Mouse (Mus musculus) heart, postnatal 0 days (tissue): ENCODE data around the gene Gm11032. TPM values are rescaled to one million over a fixed set of nuclear protein-coding genes. Genes with fewer than 3 reads are reported as not detected.
A peak's percentile ranks its signal among the peaks of the same experiment; 100 is the strongest.

Experiments used
- ATAC-seq: fragments of 200-750 bp; cut with Nextera tagmentation; 2 replicates; pipeline ENCODE4 v1.8.0; 2017; ENCODE audit warnings: low read depth, moderate number of reproducible peaks, moderate library complexity; ENCODE audit not compliant: insufficient read depth
- DNase-seq: peaks from one replicate; pipeline ENCODE4 v3.0.0-alpha.2; 2016; ENCODE audit warnings: low spot score
- H3K27ac ChIP-seq: fragments of 300-500 bp; sonication (generic); 2 replicates; pipeline ENCODE4 v1.5.1; 2014; ENCODE audit warnings: low read depth, mild to moderate bottlenecking
- H3K27me3 ChIP-seq: fragments of 300-500 bp; sonication (generic); 2 replicates; pipeline ENCODE4 v1.6.1; 2014; ENCODE audit warnings: low read length, mixed read lengths; ENCODE audit not compliant: control insufficient read depth, insufficient read depth
- H3K36me3 ChIP-seq: fragments of 300-500 bp; sonication (generic); replicated peaks from 2 replicates; pipeline ENCODE4 v1.6.1; 2014; ENCODE audit warnings: low read length, mixed read lengths; ENCODE audit not compliant: control insufficient read depth, insufficient read depth
- H3K4me1 ChIP-seq: fragments of 300-500 bp; sonication (generic); 2 replicates; pipeline ENCODE4 v1.6.1; 2014; ENCODE audit warnings: antibody characterized with exemption; ENCODE audit not compliant: control insufficient read depth, insufficient read depth
- H3K4me2 ChIP-seq: fragments of 300-500 bp; sonication (generic); 2 replicates; pipeline ENCODE4 v1.6.1; 2014; ENCODE audit warnings: low read depth, mild to moderate bottlenecking, low read length, moderate library complexity
- H3K4me3 ChIP-seq: fragments of 300-500 bp; sonication (generic); 2 replicates; pipeline ENCODE4 v1.5.1; 2014; ENCODE audit warnings: low read depth, low read length
- H3K9ac ChIP-seq: fragments of 300-500 bp; sonication (generic); replicated peaks from 2 replicates; pipeline ENCODE4 v1.6.1; 2014; ENCODE audit warnings: low read depth, low read length, mixed read lengths
- H3K9me3 ChIP-seq: fragments of 300-500 bp; sonication (generic); replicated peaks from 2 replicates; pipeline ENCODE4 v1.6.1; 2016; ENCODE audit warnings: low read length; ENCODE audit not compliant: control insufficient read depth
- CTCF ChIP-seq: IDR thresholded peaks from 2 replicates; pipeline ENCODE4 v1.5.1; 2016; ENCODE audit warnings: antibody characterized with exemption, control low read depth, low read depth
- EP300 ChIP-seq: IDR thresholded peaks from 2 replicates; pipeline ENCODE4 v1.6.1; 2016; ENCODE audit warnings: antibody characterized with exemption, low read depth
- WGBS: fragments of 180-500 bp; shearing (Covaris S2); extraction: QIAGEN DNeasy Blood & Tissue Kit; methylation state at CpG from one replicate; pipeline ENCODE4 v1.1.7; 2014; 5-methylcytosine and 5-hydroxymethylcytosine counted together
- polyA plus RNA-seq: library from polyadenylated mRNA; unstranded; fragments of >200 nt; fragmentation: Nextera tagmentation; extraction: Ambion mirVana; gene quantifications from 2 replicates; pipeline ENCODE4 v1.2.1, GENCODE M21; 2015
- total RNA-seq: library from RNA; depleted of rRNA; stranded (reverse); fragments of >200 nt; gene quantifications from 2 replicates; pipeline ENCODE4 v1.2.3, GENCODE M21; 2014; ENCODE audit warnings: low replicate concordance

Gm11032 gene
- total and polyA plus RNA-seq, 2 experiments from 2014 or later = not detected

DNA sequence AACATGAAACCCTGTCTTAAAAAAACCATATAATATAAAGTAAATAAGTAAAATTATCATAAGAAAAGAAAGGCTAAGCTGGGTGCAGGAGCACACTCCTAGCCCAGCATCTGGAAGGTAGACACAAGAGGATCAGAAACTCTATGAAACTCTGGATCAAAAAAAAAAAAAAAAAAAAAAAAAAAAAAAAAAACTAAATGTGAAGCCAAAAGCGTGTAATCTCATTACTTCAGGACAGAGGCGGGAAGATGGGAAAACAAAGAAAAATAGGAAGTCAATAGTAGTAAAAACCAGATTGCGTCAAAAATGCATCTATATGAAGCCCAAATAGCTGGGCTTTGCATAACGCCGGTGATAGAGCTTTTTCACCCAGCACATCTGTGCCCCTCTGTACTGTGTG is 18.0 kb upstream of the Gm11032 start:
- WGBS = 89% methylated on average over 5 of the region's 5 CpGs
- no peaks in the 10 kb centered on the region for H3K36me3 ChIP-seq
- TF ChIP-seq EP300 (no peak), CTCF (no peak)
- no peaks in the 10 kb centered on the region for H3K27me3 ChIP-seq
- no peak overlapping the region for H3K9ac ChIP-seq
- ATAC-seq (no peak), DNase-seq (no peak)
- H3K4me3 ChIP-seq = no peak overlapping the region
- H3K4me1 ChIP-seq = peaks cover 28% of the 10 kb centered on the region
- H3K4me2 ChIP-seq = no peak overlapping the region
- H3K27ac ChIP-seq = no peak overlapping the region
- H3K9me3 ChIP-seq = no peaks in the 10 kb centered on the region

DNA sequence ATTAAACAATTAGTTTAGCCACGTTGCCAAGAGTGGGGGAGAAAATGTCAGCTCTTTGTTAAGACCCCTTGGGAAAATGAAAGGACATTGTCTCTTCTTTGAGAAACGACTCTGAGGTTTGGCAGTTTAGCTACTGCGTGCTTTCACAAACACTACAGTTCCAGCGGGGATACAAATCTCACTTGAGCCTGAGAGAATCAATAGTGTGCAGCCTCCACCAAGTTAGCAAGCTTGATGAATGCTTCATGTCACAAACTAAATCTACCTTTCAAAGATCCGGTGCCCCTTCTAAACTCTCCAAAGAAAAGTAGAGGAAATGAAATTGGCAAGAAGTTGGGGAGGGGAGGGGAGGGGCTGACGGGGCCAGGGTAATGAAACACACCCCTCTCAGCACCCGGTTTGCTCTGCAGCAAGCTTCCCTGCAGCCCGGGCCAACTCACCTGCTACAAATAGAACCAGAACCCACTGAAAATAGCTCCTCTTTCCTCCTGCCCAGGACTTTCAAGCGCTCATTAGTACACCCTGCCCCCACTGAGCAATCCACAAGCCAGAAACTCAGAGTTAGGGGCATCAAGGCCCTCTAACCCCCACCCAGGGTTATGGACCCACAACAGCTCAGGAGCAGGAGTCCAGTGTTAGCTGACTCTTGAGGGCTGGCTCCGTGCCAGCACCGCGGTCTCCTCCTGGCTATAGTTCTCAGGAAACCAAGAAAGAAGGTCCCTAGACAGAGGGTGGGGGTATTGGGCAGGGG is 17.0 kb upstream of the Gm11032 start:
- H3K36me3 ChIP-seq = no peaks in the 10 kb centered on the region
- H3K9me3 ChIP-seq = no peaks in the 10 kb centered on the region
- DNase-seq (peak; percentile 70), ATAC-seq (peak; percentile 74)
- WGBS = 22% methylated on average over 12 of the region's 12 CpGs
- H3K9ac ChIP-seq = no peak overlapping the region
- H3K4me1 ChIP-seq = peaks cover 37% of the 10 kb centered on the region
- H3K4me2 ChIP-seq = peak overlapping the region; percentile 25
- H3K27me3 ChIP-seq = no peaks in the 10 kb centered on the region
- H3K4me3 ChIP-seq = no peak overlapping the region
- peak overlapping the region; percentile 56 for H3K27ac ChIP-seq
- TF ChIP-seq EP300 = no peak
- no peak for TF ChIP-seq CTCF

DNA sequence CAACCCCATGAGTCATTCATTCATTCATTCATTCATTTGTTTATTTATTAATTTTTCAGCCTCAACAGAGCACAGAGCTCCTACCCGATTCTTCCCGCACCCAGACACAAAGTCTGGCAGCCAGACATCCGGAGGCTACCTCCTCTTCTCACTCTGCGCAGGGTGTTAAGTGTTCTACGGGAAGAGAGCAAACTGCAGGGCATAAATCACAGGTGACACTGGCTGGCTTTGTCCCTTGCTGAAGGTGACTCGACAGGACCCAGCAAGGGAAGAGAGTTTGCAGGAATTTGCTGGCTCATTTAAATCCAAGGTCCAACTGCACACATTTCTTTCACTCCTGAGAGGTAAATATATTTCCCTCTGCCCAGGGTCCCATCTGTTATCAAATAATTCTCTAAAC is 15.4 kb upstream of the Gm11032 start:
- H3K36me3 ChIP-seq = no peaks in the 10 kb centered on the region
- H3K9me3 ChIP-seq = no peaks in the 10 kb centered on the region
- TF ChIP-seq CTCF (no peak), EP300 (no peak)
- peak overlapping the region; percentile 41 for H3K27ac ChIP-seq
- no peaks in the 10 kb centered on the region for H3K27me3 ChIP-seq
- 25% methylated on average over 6 of the region's 6 CpGs for WGBS
- H3K4me2 ChIP-seq = no peak overlapping the region
- no peak overlapping the region for H3K9ac ChIP-seq
- DNase-seq (no peak), ATAC-seq (no peak)
- no peak overlapping the region for H3K4me3 ChIP-seq
- peaks cover 38% of the 10 kb centered on the region for H3K4me1 ChIP-seq

DNA sequence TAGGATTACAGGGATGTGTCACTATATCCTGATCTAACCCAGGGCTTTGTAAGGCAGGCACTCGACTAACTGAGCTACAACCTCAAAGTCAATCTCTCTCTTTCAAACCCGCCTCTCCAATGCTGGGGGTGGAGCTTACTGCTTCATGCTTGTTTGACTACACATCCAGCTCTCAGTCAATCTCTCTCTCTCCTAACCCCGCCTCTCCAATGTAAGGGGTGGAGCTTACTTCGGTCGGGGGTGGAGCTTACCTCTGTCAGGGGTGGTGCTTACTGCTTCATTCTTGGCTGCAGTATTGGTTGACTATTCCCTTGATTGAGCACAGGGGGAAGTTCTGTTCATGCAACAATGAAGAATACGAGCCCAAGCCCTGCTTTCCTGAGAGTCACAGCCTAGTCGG is 14.5 kb upstream of the Gm11032 start:
- DNase-seq = no peak
- H3K36me3 ChIP-seq = no peaks in the 10 kb centered on the region
- ATAC-seq = no peak
- no peak overlapping the region for H3K4me3 ChIP-seq
- TF ChIP-seq CTCF (no peak), EP300 (no peak)
- H3K4me1 ChIP-seq = peaks cover 38% of the 10 kb centered on the region
- H3K4me2 ChIP-seq = no peak overlapping the region
- peak overlapping the region; percentile 88 for H3K27ac ChIP-seq
- 55% methylated on average over 7 of the region's 7 CpGs for WGBS
- no peak overlapping the region for H3K9ac ChIP-seq
- H3K27me3 ChIP-seq = no peaks in the 10 kb centered on the region
- no peaks in the 10 kb centered on the region for H3K9me3 ChIP-seq

DNA sequence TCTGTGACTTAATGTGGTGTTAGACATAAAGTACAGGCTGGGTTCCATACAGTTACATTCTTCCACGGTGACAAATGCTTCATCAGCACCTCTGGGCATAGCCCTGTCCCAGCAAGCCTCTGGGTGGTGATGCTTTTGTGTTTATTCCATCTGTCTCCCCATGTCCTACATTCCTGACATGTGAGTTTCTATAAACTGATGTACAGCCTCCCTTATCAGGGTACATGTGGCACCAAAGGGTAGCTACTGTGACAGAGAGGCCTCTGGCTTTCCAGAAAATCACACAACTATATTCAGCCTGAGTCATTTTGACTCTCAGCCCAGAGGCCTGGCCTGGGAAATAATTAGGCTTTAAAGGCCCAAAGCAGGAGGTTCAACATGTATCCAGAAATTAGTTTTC is 13.3 kb upstream of the Gm11032 start:
- 45% methylated on average over 1 of the region's 1 CpGs for WGBS

DNA sequence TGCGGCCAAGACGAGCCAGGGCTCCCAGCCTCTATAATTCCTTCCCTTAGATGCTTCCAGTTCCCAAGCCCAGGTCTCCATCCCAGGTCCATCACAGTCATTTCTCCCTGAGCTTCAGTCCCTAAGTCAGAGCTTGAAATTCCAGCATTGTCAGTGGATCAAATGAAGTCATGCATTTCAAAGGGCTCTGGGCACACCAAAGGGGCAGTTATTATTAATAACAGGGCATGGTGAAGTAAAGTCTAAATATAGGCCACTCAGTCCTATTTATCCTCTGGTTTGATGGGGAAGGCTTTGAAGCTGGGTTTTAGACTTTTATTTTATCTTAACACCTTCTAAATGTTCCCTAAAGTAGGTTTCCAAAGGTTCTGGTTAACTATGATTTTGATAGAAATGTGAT is 8.0 kb upstream of the Gm11032 start:
- peaks cover 25% of the 10 kb centered on the region for H3K4me1 ChIP-seq
- DNase-seq (peak; percentile 86), ATAC-seq (peak; percentile 95)
- no peaks in the 10 kb centered on the region for H3K36me3 ChIP-seq
- H3K9me3 ChIP-seq = no peaks in the 10 kb centered on the region
- no peaks in the 10 kb centered on the region for H3K27me3 ChIP-seq
- H3K27ac ChIP-seq = peak overlapping the region; percentile 85
- TF ChIP-seq EP300 (no peak), CTCF (no peak)
- WGBS = 35% methylated on average over 2 of the region's 2 CpGs
- H3K4me3 ChIP-seq = no peak overlapping the region
- H3K9ac ChIP-seq = no peak overlapping the region
- peak overlapping the region; percentile 20; the same call in 1 of the 2 replicates for H3K4me2 ChIP-seq

More for the DNA sequence above, 13.3 kb upstream of the Gm11032 start:
- no peak overlapping the region for H3K4me2 ChIP-seq
- no peaks in the 10 kb centered on the region for H3K9me3 ChIP-seq
- H3K9ac ChIP-seq = no peak overlapping the region
- peak overlapping the region; percentile 88 for H3K27ac ChIP-seq
- no peaks in the 10 kb centered on the region for H3K27me3 ChIP-seq
- DNase-seq (peak; percentile 58), ATAC-seq (peak; percentile 72)
- H3K4me3 ChIP-seq = no peak overlapping the region
- no peak for TF ChIP-seq EP300
- H3K36me3 ChIP-seq = no peaks in the 10 kb centered on the region
- H3K4me1 ChIP-seq = peaks cover 43% of the 10 kb centered on the region
